Mouse (Mus musculus): ENCODE measurements around the gene Ccr10. TPM values are rescaled to one million over a fixed set of nuclear protein-coding genes. Genes with fewer than 3 reads are reported as not detected.

Gene Ccr10
- polyA plus RNA-seq, 2 experiments: not detected

GRCm38 (mm10) chr11:101186526-101187247, 11.4 kb upstream of the Ccr10 start:
- DNase-seq (ENCODE audit: low read depth in 3 of 3, low spot score in 3 of 3) (no peak), ATAC-seq (ENCODE audit: insufficient read depth) (no peak)
- Histone ChIP-seq H3K9ac (replicated peaks) (no peak overlapping the region), H3K9me3 (ENCODE audit: control insufficient read depth, low read length) (no peaks in the 10 kb centered on the region), H3K4me1 (replicated peaks; ENCODE audit: control insufficient read depth in 2 of 2, insufficient read depth in 2 of 2, low read length in 1 of 2) (peaks cover 22 to 31% of the 10 kb centered on the region in 2 experiments), H3K36me3 (replicated peaks; ENCODE audit: control insufficient read depth, insufficient read depth, low read depth) (no peaks in the 10 kb centered on the region), H3K27me3 (ENCODE audit: control insufficient read depth, insufficient read depth, low read length) (no peaks in the 10 kb centered on the region), H3K27ac (no peak overlapping the region), H3K4me3 (ENCODE audit: insufficient read depth in 1 of 2, low read depth in 2 of 2, low read length in 2 of 2) (no peak overlapping the region), H3K4me2 (ENCODE audit: low read depth) (no peak overlapping the region)
- WGBS (ENCODE audit: insufficient replicate concordance): 85% methylated on average over 27 of the region's 27 CpGs
- TF ChIP-seq CTCF (IDR thresholded peaks at IDR 0.05; ENCODE audit: low read depth) (no peak), EP300 (IDR thresholded peaks at IDR 0.05; ENCODE audit: low read depth) (no peak)

- H3K36me3 ChIP-seq (replicated peaks; ENCODE audit: control insufficient read depth, insufficient read depth, low read depth): no peaks in the 10 kb centered on the region
- H3K4me3 ChIP-seq (ENCODE audit: insufficient read depth in 1 of 2, low read depth in 2 of 2, low read length in 2 of 2): no peak overlapping the region
- H3K4me2 ChIP-seq (ENCODE audit: low read depth): no peak overlapping the region
- ATAC-seq (ENCODE audit: insufficient read depth) (no peak), DNase-seq (ENCODE audit: low read depth in 3 of 3, low spot score in 3 of 3) (no peak)
- H3K27ac ChIP-seq: no peak overlapping the region
- no peak overlapping the region for H3K9ac ChIP-seq (replicated peaks)
- 77% methylated on average over 4 of the region's 4 CpGs for WGBS (ENCODE audit: insufficient replicate concordance)
- no peak for TF ChIP-seq EP300 (IDR thresholded peaks at IDR 0.05; ENCODE audit: low read depth)
- TF ChIP-seq CTCF (IDR thresholded peaks at IDR 0.05; ENCODE audit: low read depth): no peak
- no peaks in the 10 kb centered on the region for H3K9me3 ChIP-seq (ENCODE audit: control insufficient read depth, low read length)
- no peaks in the 10 kb centered on the region for H3K27me3 ChIP-seq (ENCODE audit: control insufficient read depth, insufficient read depth, low read length)
- peaks cover 18 to 19% of the 10 kb centered on the region in 2 experiments for H3K4me1 ChIP-seq (replicated peaks; ENCODE audit: control insufficient read depth in 2 of 2, insufficient read depth in 2 of 2, low read length in 1 of 2)
These were observed 10.2 kb upstream of the Ccr10 start for GRCm38 (mm10) chr11:101185441-101185840.

- 72% methylated on average over 12 of the region's 12 CpGs for WGBS (ENCODE audit: insufficient replicate concordance)
- Histone ChIP-seq H3K4me2 (ENCODE audit: low read depth) (no peak overlapping the region), H3K27ac (no peak overlapping the region), H3K9ac (replicated peaks) (no peak overlapping the region), H3K36me3 (replicated peaks; ENCODE audit: control insufficient read depth, insufficient read depth, low read depth) (no peaks in the 10 kb centered on the region), H3K4me3 (ENCODE audit: insufficient read depth in 1 of 2, low read depth in 2 of 2, low read length in 2 of 2) (no peak overlapping the region), H3K9me3 (ENCODE audit: control insufficient read depth, low read length) (no peaks in the 10 kb centered on the region), H3K27me3 (ENCODE audit: control insufficient read depth, insufficient read depth, low read length) (no peaks in the 10 kb centered on the region; the same call in 1 of the 2 replicates), H3K4me1 (replicated peaks; ENCODE audit: control insufficient read depth in 2 of 2, insufficient read depth in 2 of 2, low read length in 1 of 2) (peaks cover 13 to 14% of the 10 kb centered on the region in 2 experiments)
- ATAC-seq (ENCODE audit: insufficient read depth): no peak
- no peak for DNase-seq (ENCODE audit: low read depth in 3 of 3, low spot score in 3 of 3)
- TF ChIP-seq CTCF (IDR thresholded peaks at IDR 0.05; ENCODE audit: low read depth): no peak
- no peak for TF ChIP-seq EP300 (IDR thresholded peaks at IDR 0.05; ENCODE audit: low read depth)
These were observed 9.7 kb upstream of the Ccr10 start for GRCm38 (mm10) chr11:101184984-101185383.

GRCm38 (mm10) chr11:101182771-101183517, 7.7 kb upstream of the Ccr10 start:
- TF ChIP-seq EP300 (IDR thresholded peaks at IDR 0.05; ENCODE audit: low read depth) (no peak), CTCF (IDR thresholded peaks at IDR 0.05; ENCODE audit: low read depth) (no peak)
- no peak overlapping the region for H3K4me2 ChIP-seq (ENCODE audit: low read depth)
- peaks cover 10% of the 10 kb centered on the region for H3K27me3 ChIP-seq (ENCODE audit: control insufficient read depth, insufficient read depth, low read length)
- no peaks in the 10 kb centered on the region for H3K36me3 ChIP-seq (replicated peaks; ENCODE audit: control insufficient read depth, insufficient read depth, low read depth)
- H3K4me1 ChIP-seq (replicated peaks; ENCODE audit: control insufficient read depth in 2 of 2, insufficient read depth in 2 of 2, low read length in 1 of 2): no peaks in the 10 kb centered on the region
- H3K4me3 ChIP-seq (ENCODE audit: insufficient read depth in 1 of 2, low read depth in 2 of 2, low read length in 2 of 2): no peak overlapping the region
- no peak overlapping the region for H3K9ac ChIP-seq (replicated peaks)
- no peak overlapping the region for H3K27ac ChIP-seq
- H3K9me3 ChIP-seq (ENCODE audit: control insufficient read depth, low read length): no peaks in the 10 kb centered on the region
- ATAC-seq (ENCODE audit: insufficient read depth) (no peak), DNase-seq (ENCODE audit: low read depth in 3 of 3, low spot score in 3 of 3) (no peak)
- WGBS (ENCODE audit: insufficient replicate concordance): 65% methylated on average over 14 of the region's 14 CpGs

- TF ChIP-seq CTCF (IDR thresholded peaks at IDR 0.05; ENCODE audit: low read depth) (no peak), EP300 (IDR thresholded peaks at IDR 0.05; ENCODE audit: low read depth) (no peak)
- H3K4me1 ChIP-seq (replicated peaks; ENCODE audit: control insufficient read depth in 2 of 2, insufficient read depth in 2 of 2, low read length in 1 of 2): no peaks in the 10 kb centered on the region
These were observed 6.7 kb upstream of the Ccr10 start for GRCm38 (mm10) chr11:101181961-101182360.

More at GRCm38 (mm10) chr11:101181961-101182360, 6.7 kb upstream of the Ccr10 start:
- Histone ChIP-seq H3K4me2 (ENCODE audit: low read depth) (no peak overlapping the region), H3K4me3 (ENCODE audit: insufficient read depth in 1 of 2, low read depth in 2 of 2, low read length in 2 of 2) (no peak overlapping the region), H3K9ac (replicated peaks) (no peak overlapping the region), H3K27me3 (ENCODE audit: control insufficient read depth, insufficient read depth, low read length) (peaks cover 20% of the 10 kb centered on the region), H3K9me3 (ENCODE audit: control insufficient read depth, low read length) (no peaks in the 10 kb centered on the region), H3K36me3 (replicated peaks; ENCODE audit: control insufficient read depth, insufficient read depth, low read depth) (no peaks in the 10 kb centered on the region), H3K27ac (no peak overlapping the region)
- ATAC-seq (ENCODE audit: insufficient read depth) (no peak), DNase-seq (ENCODE audit: low read depth in 3 of 3, low spot score in 3 of 3) (no peak)
- WGBS (ENCODE audit: insufficient replicate concordance): 83% methylated on average over 11 of the region's 11 CpGs

All from liver, embryonic 14.5 days (tissue).